Mouse (Mus musculus) E14TG2a.4 (cell line): ENCODE data around the gene Cpsf6.

Experiments
- CTCF ChIP-seq: conservative IDR thresholded peaks from 2 replicates; pipeline ENCODE4 v1.5.1; 2014; ENCODE audit warnings: low read length
- POU5F1 ChIP-seq: IDR thresholded peaks from 2 replicates; pipeline ENCODE4 v1.6.1; 2014; ENCODE audit warnings: low read length, borderline replicate concordance

DNA sequence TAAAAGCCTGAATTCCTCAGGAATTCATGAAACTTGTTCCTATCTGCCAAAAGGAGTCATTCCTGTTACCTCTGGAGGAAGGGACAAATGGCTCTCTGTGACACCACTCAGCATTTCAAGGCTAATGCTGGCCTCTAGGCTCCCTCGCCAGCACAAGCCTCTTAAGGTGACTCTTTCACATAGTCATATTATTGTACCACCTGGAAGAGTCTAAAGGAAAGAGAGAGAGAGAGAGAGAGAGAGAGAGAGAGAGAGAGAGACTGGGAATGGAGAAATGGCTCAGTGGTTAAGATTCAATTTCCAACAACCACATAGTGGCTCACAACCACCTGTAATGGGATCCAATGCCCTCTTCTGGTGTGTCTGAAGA is 9.5 kb upstream of the Cpsf6 start:
- TF ChIP-seq CTCF (no peak), POU5F1 (no peak)
